Mouse (Mus musculus): Measurements from ENCODE around the gene Gm49383.

DNA sequence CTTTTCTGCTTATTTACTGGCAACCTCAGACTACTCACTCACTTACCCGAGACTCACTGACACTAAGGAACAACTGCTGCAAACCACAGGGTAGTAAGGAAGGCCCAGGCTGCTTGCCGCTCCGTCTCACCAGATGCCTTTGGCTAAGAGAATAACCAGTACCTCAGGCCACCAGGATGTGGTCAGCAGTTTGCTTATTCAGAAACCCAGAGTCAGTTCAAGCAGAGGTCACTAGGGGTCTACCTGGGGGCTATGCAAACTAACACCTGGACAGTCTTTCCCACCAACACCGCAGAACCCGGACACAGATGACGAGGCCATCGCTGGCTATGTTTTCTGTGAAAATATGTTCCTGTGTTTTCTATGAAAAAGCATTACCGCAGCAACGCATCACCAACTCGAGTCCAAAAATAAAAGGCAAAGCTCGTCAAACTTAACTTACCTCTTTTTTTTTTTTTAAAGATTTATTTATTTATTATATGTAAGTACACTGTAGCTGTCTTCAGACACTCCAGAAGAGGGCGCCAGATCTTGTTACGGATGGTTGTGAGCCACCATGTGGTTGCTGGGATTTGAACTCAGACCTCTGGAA is 16.4 kb upstream of the Gm49383 start:
- no peak for TF ChIP-seq POLR2A (IDR thresholded peaks at IDR 0.05; ENCODE audit: low read depth, low read length)
- TF ChIP-seq CTCF (IDR thresholded peaks at IDR 0.05; ENCODE audit: borderline replicate concordance, insufficient read depth, low read length): no peak
